Mouse (Mus musculus) bone marrow macrophage, adult 2 months (primary cell): ENCODE results near the gene Nip7.

ENCODE experiments used
- CTCF ChIP-seq: IDR thresholded peaks from 2 replicates; pipeline ENCODE4 v1.5.1; 2012; ENCODE audit warnings: low read depth, mild to moderate bottlenecking, low read length, moderate library complexity
- POLR2A ChIP-seq: IDR thresholded peaks from 2 replicates; pipeline ENCODE4 v1.6.1; 2012; ENCODE audit warnings: mild to moderate bottlenecking, low read depth, low read length, borderline replicate concordance

DNA sequence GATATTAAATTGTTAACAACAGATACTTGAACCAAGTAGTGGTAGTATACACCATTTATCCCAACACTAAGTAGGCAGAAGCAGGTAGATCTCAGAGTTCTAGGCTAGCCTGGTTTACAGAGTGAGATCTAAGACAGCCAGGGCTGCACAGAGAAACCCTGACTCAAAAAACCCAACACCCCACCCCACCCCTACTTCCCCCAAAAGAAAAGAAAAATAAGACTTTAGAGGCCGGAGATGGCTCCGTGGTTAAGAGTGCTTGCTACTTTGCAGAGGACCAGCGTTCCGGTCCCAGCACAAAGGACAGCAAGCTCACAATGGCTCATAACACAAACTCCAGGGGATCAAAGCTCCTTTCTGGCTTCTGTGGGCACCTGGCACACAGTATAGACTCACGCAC is 29.3 kb downstream of the Nip7 start:
- TF ChIP-seq CTCF = no peak
- TF ChIP-seq POLR2A = no peak
